Mouse (Mus musculus) heart, adult 18-20 months (tissue): Measurements from ENCODE around the gene Tead3. TPM values are rescaled to one million over a fixed set of nuclear protein-coding genes. Genes with fewer than 3 reads are reported as not detected.

Experiments
- DNase-seq, 2 experiments: peaks; one replicate each; pipeline ENCODE4 v3.0.0; 2021 to 2022; ENCODE audit warnings: mixed read lengths in 1 of 2
- total RNA-seq, 2 experiments: library from RNA; stranded (reverse); gene quantifications; 2 replicates each; pipeline ENCODE4 v1.2.3; 2021

Gene Tead3
- total RNA-seq, 2 experiments from 2014 or later: 12.0 to 13.3 TPM

GRCm38 (mm10) chr17:28308297-28309195 is 42.1 kb downstream of the Tead3 start:
- peak; percentile 88 to 98 for DNase-seq

DNA sequence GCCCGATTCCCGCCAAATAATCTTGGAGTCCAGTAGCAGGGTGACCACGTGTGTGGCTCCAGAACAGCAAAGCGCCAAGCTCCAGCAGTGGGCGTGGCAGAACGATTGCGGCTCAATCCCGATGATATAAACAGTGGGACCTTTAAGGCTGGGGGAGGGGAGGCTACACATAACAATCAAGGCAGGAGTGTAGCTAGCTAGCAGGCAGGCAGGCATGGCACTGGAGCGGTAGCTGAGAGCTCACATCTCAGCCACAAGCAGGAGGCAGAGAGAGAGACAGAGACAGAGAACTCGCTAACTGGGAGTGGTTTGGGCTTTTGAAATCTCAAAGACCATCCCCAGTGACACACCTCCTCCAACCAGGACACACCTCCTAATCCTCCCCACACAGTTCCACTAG is 45.4 kb downstream of the Tead3 start:
- no peak for DNase-seq

DNA sequence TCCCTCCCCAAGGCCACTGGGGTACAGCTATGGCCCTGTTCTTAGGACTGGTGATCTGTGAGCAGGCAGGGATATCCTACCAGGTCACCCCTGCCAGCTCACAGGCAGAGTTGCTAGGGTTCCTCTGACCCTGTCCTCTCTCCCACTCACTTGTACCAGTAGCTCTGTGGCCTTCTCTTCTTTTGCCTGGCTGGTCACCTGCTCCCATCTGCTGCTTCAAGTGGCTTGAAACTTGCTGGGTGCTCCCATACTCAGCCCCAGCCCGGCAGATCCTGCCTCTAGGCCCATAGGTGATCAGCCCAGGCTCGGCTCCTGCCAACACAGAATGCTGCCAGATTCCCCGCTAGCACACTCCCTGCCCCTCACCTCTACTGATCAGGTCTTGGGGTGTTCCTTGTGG is 49.8 kb downstream of the Tead3 start:
- no peak for DNase-seq

- no peak for DNase-seq
Observed at GRCm38 (mm10) chr17:28300323-28300722, 50.3 kb downstream of the Tead3 start.

GRCm38 (mm10) chr17:28299669-28300320 is 50.8 kb downstream of the Tead3 start:
- no peak for DNase-seq

DNA sequence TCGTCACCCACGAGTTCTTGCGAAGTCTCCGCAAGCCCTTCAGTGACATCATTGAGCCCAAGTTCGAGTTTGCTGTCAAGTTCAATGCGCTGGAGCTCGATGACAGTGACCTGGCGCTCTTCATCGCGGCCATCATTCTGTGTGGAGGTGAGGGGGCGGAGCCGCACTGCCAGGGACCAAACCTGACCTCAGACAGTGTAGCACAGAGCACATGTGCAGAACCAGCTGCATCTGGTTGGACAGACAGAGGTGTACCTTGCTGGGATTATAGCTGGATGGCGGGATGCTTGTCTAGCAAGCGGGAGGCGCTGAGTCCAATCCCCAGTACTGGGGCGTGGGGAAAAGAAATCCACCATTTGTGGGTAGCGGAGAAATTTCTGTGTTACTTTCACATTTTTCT is 51.7 kb downstream of the Tead3 start:
- no peak for DNase-seq

DNA sequence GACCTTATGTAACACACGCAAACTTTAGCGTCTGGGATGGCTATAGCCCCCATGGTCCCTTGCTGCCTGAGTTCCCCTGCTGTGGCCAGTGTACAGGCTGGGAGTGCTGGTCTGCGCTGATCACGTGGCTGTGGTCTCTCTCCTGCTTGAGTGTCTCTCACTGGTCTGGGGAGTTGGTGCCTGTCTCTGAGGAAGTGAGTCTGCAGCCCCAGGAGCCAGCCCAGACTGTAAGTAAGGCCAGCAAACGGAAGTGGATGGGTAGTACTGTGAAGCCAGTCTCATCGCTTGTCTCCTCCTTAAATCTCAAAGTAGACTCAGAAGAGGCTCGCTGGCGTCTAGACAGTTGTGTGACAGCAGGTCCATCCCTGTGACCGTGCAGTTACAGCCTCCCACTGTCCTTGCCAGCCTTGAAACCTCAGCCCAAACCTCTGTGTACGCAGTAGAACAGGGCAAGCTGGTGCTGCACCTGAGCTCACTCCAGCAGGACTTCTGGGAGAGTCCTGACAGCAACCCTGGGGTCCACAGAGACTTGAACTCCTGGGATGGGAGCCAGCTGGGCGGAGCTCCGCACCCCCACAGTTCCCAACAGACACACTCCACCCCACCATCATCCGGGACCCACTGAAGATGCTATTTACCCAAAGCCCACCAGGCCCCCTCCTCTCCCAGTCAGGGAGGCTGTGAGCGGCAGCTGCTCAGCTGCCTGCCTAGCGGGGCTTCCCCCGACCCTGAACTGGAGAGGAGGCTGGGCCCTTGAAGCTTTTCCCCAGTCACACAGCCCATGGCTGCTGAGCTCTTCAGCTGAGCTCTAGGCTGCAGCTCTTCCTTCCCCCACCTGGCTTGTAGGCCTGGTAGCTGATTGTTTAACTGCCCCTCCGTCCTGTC is 55.9 kb downstream of the Tead3 start:
- peak in 1 of 2 experiments; percentile 54 for DNase-seq

- no peak for DNase-seq
Observed at GRCm38 (mm10) chr17:28293716-28294115, 56.9 kb downstream of the Tead3 start.

DNA sequence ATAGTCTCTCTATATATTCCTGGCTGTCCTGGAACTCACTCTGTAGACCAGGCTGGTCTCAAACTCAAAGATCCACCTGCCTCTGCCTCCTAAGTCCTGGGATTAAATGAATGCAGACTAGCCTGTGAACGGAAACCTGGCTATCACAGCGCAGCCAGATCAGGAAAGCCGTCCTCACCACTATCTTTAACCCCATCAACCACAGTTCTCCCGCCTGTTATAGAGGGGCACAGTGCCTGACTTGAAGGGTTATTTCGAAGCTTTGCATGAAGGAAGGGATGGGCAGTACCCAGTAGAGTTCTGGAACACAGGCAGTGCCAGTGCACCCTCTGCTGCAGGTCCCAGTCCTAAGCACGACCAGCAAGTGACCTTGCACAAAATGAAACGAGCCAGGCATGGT is 59.3 kb downstream of the Tead3 start:
- DNase-seq: no peak

DNA sequence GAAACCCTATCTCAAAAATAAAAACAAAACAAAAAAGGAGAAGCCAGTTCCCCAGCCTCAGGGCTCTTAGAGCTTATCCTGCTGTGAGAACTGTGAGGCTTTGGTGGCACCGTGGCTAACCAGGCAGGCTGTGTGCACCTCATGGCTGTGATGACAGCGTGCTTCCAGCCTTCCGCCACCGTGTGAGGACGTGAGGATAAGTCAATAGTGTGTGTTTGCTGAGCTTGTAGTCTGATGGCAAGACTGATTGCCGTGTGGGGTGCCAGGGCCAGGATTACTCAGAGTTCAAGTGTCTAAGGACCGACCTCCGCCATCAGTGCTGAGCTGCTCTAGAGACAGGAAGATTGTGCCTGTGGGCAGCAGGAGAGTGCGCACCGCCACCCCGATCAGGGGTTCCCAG is 59.9 kb downstream of the Tead3 start:
- no peak for DNase-seq

DNA sequence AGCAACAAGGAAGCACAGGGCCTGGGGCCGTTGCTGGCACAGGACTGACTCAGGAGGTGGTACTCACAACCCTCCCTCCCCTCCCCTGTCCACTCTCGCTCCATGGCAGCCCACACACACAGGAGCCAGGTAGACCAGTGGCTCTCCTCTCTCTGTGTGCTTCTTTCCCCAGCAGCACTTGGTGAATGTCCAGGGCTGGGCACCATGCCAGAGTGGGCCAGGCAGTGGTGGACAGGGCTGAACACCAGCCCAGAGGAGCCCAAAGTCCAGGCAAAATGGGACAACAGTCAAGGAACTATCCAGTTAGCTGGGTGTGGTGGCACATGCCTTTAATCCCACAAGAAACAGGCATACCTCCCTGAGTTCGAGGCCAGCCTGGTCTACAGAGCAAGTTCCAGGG is 60.4 kb downstream of the Tead3 start:
- DNase-seq: peak; percentile 57 to 72

- peak in 1 of 2 experiments; percentile 42 for DNase-seq
Observed at GRCm38 (mm10) chr17:28287980-28288379, 62.6 kb downstream of the Tead3 start.

DNA sequence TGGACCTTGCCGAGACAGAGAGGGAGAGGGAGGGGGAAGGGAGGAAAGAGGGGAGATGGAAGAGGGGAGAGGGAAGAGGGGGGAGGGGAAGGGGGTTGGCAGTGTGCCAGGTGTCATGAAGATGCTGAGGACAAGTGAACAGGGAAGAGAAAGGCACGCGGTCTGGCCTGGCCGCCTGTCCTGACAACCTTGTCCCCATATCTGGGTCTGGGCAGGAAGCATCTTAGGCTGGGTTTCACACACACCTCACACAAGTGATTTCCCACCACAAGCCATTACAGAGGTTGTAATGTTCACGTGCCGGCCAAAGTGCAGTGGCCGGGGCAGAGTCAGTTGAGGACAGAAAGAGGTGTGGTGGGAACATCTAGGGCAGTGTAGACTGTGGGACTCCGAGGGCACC is 63.0 kb downstream of the Tead3 start:
- no peak for DNase-seq

DNA sequence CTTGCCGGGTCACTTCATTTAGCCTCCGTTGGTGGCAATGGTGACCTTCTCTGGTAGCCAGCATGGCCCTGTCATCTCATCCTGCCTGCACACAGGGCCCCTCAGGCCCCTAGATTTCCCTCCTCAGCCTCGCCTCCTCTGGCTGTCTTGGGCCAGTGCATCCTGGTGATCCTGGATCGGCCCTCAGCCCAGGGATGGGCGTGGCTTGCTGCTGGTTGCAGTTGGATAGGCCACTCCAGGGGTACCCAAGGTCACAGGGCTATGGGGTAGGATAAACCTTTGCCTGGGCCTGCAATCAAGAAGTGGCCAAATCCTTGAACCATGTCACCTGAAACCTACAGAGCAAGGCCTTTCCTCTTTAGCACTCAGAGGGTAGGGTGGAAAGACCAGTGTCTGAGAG is 63.7 kb downstream of the Tead3 start:
- DNase-seq: no peak

- no peak for DNase-seq
Observed at GRCm38 (mm10) chr17:28286133-28286532, 64.5 kb downstream of the Tead3 start.

DNA sequence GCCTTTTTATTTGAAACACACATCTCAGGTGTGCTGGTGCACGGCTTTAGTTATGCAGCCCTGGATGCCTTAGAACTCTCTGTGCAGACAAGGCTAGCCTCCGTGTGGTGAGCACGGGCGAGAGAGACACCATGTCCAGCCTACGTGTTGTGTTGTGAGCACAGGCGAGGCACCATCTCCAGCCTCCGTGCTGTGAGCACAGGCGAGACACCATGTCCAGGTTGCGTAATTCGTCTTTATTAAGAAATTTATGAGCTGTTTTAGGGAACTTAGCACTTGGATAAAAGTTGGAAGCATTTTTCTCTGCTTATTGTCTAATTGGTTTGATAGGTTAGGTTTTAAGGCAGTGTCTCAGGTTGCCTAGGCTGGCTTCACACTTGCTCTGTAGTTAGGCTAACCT is 67.4 kb downstream of the Tead3 start:
- no peak for DNase-seq

DNA sequence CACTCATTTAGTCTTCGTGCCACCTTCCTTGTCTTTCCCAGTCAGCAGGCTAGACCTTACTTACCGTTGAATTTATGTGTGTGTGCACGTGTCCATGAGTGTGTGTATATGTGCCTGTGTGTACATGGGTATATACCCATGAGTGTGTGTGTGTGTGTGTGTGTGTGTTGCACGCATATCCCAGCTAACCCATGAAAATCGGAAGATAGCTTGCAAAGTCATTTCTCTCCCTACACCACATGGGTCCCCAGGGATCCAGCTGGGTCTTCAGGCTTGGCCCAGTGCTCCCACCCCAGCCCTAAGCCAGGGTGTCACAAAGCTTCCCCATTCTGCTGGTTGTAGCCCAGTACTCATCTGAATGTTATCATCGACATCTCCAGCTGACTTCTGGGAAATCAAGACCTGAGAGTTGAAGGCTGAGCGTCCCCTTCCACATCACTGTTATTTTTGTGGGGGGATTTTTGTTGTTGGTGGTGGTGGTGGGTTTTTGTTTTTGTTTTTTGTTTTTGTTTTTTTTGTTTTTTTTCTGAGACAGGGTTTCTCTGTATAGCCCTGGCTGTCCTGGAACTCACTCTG is 68.7 kb downstream of the Tead3 start:
- DNase-seq: no peak

Other genes with a start within 250 kb of the Tead3 start
- under 1 TPM; 0.59 to 0.62 TPM for gene Scube3, start 208.7 kb downstream of the Tead3 start, total RNA-seq
- gene Zfp523, start 173.7 kb downstream of the Tead3 start, total RNA-seq: 10 to 100 TPM; 10.7 to 13.9 TPM
- gene Def6, start 143.0 kb downstream of the Tead3 start, total RNA-seq: 1 to 10 TPM; 3.2 to 3.3 TPM
- gene Ppard, start 118.1 kb downstream of the Tead3 start, total RNA-seq: 10 to 100 TPM; 28.1 to 29.9 TPM
- gene Fance, start 37.3 kb downstream of the Tead3 start, total RNA-seq: 10 to 100 TPM; 10.5 to 12.7 TPM
- gene Rpl10a, start 22.3 kb downstream of the Tead3 start, total RNA-seq: 100 to 1,000 TPM; 422 to 438 TPM
- gene Tulp1, start 14.4 kb upstream of the Tead3 start, total RNA-seq: not detected
- 100 to 1,000 TPM in 1 of 2 experiments, 10 to 100 TPM in 1; 65.4 to 103 TPM for gene Fkbp5, start 166.7 kb upstream of the Tead3 start, total RNA-seq
- not detected for gene Armc12, start 180.0 kb upstream of the Tead3 start, total RNA-seq
- not detected for gene Clpsl2, start 198.6 kb upstream of the Tead3 start, total RNA-seq
- not detected for gene Clps, start 209.9 kb upstream of the Tead3 start, total RNA-seq
- not detected for gene Lhfpl5, start 224.8 kb upstream of the Tead3 start, total RNA-seq